Mouse (Mus musculus) heart, embryonic 10.5 days (tissue): ENCODE measurements at regions not wholly inside any gene's neighbourhood (a gene's known extent, or its start where the extent isn't known, plus 50 kb on each side); places are given as distances from the start of the nearest gene placed in this dataset.

ENCODE experiments used
- DNase-seq: peaks from one replicate; pipeline ENCODE4 v3.0.0-alpha.2; 2017; ENCODE audit warnings: low spot score
- H3K27ac ChIP-seq: fragments of 300-500 bp; sonication (generic); 2 replicates; pipeline ENCODE4 v1.5.1; 2016; ENCODE audit warnings: mild to moderate bottlenecking
- H3K27me3 ChIP-seq: fragments of 300-500 bp; sonication (generic); 2 replicates; pipeline ENCODE4 v1.6.1; 2016; ENCODE audit warnings: mild to moderate bottlenecking; ENCODE audit not compliant: poor library complexity, insufficient read depth, severe bottlenecking
- H3K36me3 ChIP-seq: fragments of 300-500 bp; sonication (generic); 2 replicates; pipeline ENCODE4 v1.6.1; 2016; ENCODE audit warnings: mild to moderate bottlenecking, moderate library complexity
- H3K4me1 ChIP-seq: fragments of 300-500 bp; sonication (generic); 2 replicates; pipeline ENCODE4 v1.6.1; 2016; ENCODE audit warnings: mild to moderate bottlenecking
- H3K4me3 ChIP-seq: fragments of 300-500 bp; sonication (generic); 2 replicates; pipeline ENCODE4 v1.5.1; 2016; ENCODE audit warnings: mild to moderate bottlenecking, moderate library complexity
- H3K9me3 ChIP-seq: fragments of 300-500 bp; sonication (generic); 2 replicates; pipeline ENCODE4 v1.6.1; 2016; ENCODE audit warnings: mild to moderate bottlenecking, moderate library complexity
- WGBS: fragments of 180-500 bp; shearing (Covaris S2); methylation state at CpG from one replicate; pipeline ENCODE4 v1.1.7; 2016; 5-methylcytosine and 5-hydroxymethylcytosine counted together

DNA sequence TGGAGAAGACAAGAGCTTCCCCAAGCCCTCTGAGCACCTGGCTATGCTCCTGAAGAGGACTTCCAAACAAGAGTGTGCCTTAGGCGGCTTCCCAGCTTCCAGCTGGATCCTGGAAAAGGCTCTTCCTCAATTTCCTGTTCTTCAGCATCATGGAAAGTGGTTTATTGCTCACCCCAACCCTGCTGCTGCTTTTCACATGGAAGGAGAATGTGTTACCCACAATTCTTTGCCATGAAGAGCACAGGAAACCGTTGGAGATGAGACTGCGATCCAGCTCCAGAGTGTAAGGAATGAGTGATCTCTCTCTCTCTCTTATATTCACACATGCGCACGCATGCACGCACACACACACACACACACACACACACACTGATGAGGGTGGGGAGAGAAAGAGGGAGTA is 150.6 kb upstream of the Gm5148 start:
- Histone ChIP-seq H3K9me3 (no peaks in the 10 kb centered on the region), H3K4me1 (peaks cover 24% of the 10 kb centered on the region), H3K27ac (peak overlapping the region; percentile 83), H3K36me3 (no peaks in the 10 kb centered on the region), H3K27me3 (no peaks in the 10 kb centered on the region), H3K4me3 (no peak overlapping the region)
- no peak for DNase-seq
- WGBS, result 83% methylated on average over 6 of the region's 6 CpGs

DNA sequence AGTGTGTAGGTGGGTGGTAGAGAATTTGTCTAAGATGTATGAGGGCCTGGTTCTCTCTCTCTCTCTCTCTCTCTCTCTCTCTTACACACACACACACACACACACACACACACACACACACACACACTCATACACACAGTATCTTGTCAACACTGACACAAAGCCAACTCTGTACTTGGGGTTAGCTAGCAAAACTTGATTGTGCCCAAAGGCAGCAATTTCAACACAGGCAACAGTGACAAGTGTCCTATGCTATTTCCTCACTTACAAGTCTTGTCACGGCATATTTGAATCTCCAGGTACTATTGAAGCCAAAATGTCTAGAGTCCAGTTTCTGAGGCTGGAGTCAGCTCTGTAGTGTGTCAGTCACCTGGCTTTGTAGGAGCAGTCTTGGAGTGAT is 150.1 kb upstream of the Gm5148 start:
- WGBS, result 94% methylated on average over 1 of the region's 1 CpGs
- Histone ChIP-seq H3K27me3 (no peaks in the 10 kb centered on the region), H3K4me3 (no peak overlapping the region), H3K36me3 (no peaks in the 10 kb centered on the region), H3K4me1 (peaks cover 24% of the 10 kb centered on the region), H3K9me3 (no peaks in the 10 kb centered on the region), H3K27ac (peak overlapping the region; percentile 83)
- no peak for DNase-seq

DNA sequence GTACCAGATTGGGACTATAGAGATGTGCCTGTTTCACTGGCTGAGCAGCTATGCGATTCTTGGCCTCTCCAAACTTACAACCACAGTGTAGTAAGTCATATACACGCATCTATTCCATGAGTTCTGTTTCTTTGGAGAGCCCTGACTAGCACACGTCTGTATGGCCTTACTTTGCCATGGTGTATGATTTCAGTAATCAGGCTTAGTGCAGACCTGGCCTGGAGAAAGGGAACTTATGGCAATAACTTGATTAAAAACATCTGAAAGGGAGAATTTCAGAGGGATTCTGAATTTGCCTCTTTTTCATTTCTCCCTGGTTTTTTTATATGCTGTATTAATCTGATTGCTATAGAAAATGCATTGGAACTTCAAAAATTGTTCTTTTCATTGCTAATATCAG is 148.0 kb upstream of the Gm5148 start:
- WGBS, result 83% methylated on average over 3 of the region's 3 CpGs
- Histone ChIP-seq H3K27ac (no peak overlapping the region), H3K36me3 (no peaks in the 10 kb centered on the region), H3K27me3 (no peaks in the 10 kb centered on the region), H3K9me3 (no peaks in the 10 kb centered on the region), H3K4me1 (peaks cover 20% of the 10 kb centered on the region), H3K4me3 (no peak overlapping the region)
- no peak for DNase-seq

DNA sequence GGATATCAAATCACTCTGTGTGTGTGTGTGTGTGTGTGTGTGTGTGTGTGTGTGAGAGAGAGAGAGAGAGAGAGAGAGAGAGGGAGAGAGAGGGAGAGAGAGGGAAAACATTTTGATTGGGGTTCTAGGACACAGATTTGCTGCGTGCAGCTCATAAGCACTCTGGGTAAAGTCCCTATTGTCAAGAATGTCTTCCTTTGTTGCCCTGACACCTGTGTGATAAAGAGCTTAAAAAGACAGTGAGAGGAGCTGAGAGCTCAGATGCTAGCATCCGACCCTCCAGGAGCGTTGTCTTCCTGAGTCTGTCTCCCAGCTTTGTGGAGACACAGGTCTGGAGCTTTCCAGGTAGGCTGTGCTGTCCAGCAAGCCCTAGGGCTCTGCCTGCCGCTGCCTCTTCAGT is 146.8 kb upstream of the Gm5148 start:
- no peak overlapping the region for H3K4me3 ChIP-seq
- 59% methylated on average over 4 of the region's 4 CpGs for WGBS
- peaks cover 16% of the 10 kb centered on the region for H3K4me1 ChIP-seq
- no peaks in the 10 kb centered on the region for H3K36me3 ChIP-seq
- no peak for DNase-seq
- no peaks in the 10 kb centered on the region for H3K27me3 ChIP-seq
- H3K27ac ChIP-seq, result no peak overlapping the region
- no peaks in the 10 kb centered on the region for H3K9me3 ChIP-seq

DNA sequence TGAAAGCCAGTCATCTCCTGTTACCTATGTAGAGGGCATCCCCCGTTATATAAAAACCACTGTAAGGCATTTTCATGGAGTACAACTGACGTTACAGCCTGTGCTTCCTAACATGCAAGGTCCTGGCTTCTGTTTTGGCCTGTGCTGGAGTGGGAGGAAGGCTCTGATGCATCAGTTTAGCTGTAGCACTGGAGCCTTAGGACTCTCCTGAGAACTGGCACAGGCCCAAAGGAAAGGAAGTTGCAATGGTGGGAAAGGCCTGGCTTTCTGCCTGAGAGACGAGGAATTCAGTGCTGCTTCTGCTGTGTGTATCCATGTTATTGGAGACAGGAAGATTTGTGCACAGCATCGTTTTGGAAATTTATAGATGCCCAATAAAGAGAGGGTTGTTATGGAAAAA is 144.2 kb upstream of the Gm5148 start:
- Histone ChIP-seq H3K4me3 (no peak overlapping the region), H3K27me3 (no peaks in the 10 kb centered on the region), H3K36me3 (no peaks in the 10 kb centered on the region), H3K9me3 (no peaks in the 10 kb centered on the region), H3K4me1 (no peaks in the 10 kb centered on the region), H3K27ac (no peak overlapping the region)
- WGBS, result 72% methylated on average over 4 of the region's 4 CpGs
- no peak for DNase-seq

DNA sequence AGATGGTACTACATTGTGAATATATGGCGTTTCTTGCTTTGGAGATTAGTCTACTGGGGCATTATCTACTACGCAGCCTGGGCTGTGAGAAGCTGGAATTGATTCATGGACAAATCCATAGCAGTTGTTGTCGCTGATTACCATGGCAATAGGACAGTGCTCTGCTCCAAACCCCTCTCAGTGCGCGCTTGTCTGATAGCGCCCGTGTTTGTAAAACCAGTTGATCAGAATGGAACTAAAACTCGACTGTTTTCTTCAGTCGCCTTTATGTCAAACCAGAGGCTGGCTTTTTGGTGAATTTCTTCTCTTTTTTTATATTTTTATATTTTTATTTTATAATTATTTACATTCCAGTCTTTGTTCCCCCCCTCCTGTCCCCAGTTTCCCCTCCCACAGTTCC is 138.5 kb upstream of the Gm5148 start:
- H3K27me3 ChIP-seq, result no peaks in the 10 kb centered on the region
- 86% methylated on average over 9 of the region's 9 CpGs for WGBS
- peaks cover 9% of the 10 kb centered on the region for H3K4me1 ChIP-seq
- H3K36me3 ChIP-seq, result no peaks in the 10 kb centered on the region
- no peak for DNase-seq
- no peak overlapping the region for H3K27ac ChIP-seq
- H3K9me3 ChIP-seq, result no peaks in the 10 kb centered on the region
- no peak overlapping the region for H3K4me3 ChIP-seq

DNA sequence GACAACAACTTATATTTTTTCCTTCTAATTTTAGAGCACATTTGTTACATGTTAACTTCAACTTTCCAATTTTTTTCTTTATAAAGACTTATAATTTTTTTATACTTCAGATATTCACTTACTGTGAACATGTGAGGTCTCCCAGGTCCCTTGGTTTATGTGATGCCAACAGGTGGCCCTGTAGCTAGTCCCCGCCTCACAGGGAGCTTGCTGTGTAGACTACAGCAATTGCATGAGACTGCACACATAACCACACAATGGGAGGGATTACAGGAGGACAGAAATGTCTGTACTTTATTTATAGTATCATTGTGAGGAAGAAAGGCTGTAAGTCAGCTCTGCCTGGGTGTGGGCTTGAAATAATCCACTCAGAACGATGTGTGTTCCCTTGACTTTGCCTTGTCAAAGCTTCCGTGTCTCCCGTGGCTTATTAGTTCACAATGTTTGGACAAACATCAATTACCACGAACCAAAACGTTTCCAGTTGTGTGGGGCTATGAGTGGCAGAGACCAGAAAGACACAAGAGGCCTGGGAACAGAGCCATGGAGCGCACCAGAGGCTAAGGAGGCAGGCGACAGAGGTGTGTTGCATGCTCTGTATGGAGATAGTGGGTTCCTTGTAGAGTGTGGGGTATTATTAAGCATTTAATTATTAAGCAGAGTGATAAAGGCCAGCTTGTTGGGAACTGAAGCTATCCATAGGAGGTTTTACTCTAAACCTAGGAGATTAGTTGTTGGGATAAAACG is 136.6 kb upstream of the Gm5148 start:
- Histone ChIP-seq H3K4me3 (no peak overlapping the region), H3K36me3 (no peaks in the 10 kb centered on the region), H3K9me3 (no peaks in the 10 kb centered on the region), H3K4me1 (peaks cover 9% of the 10 kb centered on the region), H3K27me3 (no peaks in the 10 kb centered on the region), H3K27ac (no peak overlapping the region)
- DNase-seq, result no peak
- WGBS, result 74% methylated on average over 9 of the region's 9 CpGs

DNA sequence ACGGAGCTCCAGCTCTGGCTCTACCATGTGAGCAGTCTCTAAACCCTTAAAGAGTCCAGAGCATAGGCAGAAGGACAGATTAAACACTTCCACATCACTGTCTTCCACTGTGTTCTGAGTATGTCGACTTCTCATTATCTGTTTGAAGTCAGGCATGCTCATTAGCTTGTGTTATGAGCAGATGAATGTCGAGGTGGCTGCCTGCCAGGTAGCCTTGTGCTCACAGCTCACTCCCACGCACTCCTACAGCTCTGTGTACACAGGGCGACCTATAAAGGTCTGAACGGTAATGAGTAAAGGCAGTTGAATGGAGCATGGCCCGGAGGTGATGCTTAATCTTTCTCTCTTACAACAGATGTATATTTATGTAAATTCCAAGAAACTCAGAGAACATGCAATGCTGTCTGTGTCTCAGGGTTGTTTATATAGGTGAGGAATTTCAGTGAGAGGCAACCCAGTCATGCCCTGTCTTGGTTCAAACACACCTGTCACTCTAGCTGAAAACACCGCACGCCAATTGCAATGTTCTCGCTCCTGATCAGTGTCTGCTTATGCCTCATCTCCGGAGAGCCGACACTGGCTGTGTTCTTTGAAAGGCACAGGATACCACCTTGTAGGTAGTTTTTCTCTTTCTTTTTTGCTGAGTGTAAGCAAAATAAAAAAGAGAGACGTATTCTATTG is 135.9 kb upstream of the Gm5148 start:
- DNase-seq, result no peak
- Histone ChIP-seq H3K36me3 (no peaks in the 10 kb centered on the region), H3K9me3 (no peaks in the 10 kb centered on the region), H3K27me3 (no peaks in the 10 kb centered on the region), H3K4me3 (no peak overlapping the region), H3K4me1 (peaks cover 9% of the 10 kb centered on the region), H3K27ac (no peak overlapping the region)
- WGBS, result 62% methylated on average over 13 of the region's 13 CpGs

DNA sequence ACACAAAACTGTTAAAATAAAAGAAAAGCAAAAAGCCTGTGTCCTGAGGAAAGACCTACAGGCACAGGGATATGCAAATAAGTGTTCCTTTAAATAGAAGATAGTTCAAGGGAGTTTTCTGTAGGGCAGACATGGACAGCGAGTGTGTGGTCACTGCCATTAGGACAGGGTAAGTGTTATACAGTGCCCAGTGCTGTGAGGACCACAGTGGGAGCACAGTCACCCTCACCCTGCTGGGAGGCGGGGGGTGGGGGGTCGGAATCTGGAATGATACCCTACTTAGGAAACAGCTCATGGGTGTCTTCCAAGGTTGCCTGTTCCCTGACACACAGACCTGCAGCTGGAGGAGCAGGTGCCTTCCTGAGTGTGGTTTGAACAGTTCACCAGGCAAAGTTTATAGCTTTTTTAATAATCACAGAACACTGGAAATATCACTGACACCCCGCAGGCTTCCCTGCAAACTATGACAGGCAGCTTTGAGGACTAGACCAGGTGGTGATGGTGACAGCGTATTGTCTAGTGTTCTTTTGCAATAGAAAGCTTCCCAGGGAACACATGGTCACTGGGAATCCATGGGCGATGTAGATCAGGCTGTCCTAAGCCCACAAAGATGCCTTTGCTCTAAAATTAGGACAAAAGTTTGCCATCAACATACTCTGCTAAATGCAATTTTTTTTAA is 134.5 kb upstream of the Gm5148 start:
- no peak overlapping the region for H3K27ac ChIP-seq
- H3K36me3 ChIP-seq, result no peaks in the 10 kb centered on the region
- H3K4me3 ChIP-seq, result no peak overlapping the region
- no peaks in the 10 kb centered on the region for H3K27me3 ChIP-seq
- WGBS, result 77% methylated on average over 6 of the region's 6 CpGs
- H3K9me3 ChIP-seq, result no peaks in the 10 kb centered on the region
- DNase-seq, result no peak
- peaks cover 9% of the 10 kb centered on the region for H3K4me1 ChIP-seq

DNA sequence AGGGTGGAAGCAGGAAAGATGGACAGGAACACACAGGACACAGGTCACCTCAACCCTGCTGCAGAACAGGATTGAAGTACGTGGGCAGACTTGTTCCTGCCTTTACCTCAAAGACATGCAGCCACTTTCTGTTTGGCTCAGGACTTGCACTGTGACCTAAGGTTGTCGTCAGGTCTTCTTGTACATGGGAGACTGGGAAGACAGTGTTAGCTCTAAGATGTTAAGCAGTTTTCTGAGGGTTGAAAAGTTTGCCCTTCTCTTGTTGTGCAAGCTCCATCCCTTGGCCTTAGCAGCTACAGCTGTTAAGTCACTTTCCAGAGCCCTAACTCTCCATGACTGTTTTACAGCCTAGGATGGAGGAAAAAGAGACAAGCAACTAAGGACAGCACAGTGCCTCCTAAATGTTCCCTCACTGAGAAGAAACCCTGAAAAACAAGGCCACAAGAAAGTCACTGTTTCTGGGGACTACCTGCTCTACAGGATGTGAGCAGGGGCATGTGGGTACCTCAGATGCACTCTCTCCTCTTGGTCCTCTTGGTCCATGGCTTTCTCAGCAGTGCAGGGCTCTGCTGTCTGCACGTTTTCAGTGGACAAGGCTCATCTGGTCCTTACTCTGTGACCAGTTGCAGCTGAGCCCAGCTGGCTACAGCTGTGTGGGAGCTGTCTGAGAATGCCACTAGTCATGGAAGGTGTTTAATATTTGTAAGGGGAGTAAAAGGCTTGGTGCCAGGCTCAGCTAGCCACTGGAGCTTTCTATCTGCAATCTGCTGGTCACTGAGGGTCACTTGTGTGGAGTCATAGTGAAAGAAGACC is 122.1 kb upstream of the Gm5148 start:
- Histone ChIP-seq H3K27me3 (no peaks in the 10 kb centered on the region), H3K36me3 (no peaks in the 10 kb centered on the region), H3K27ac (0 out of 2 replicates have a peak overlapping the region, but pooled peaks have one; percentile 5), H3K4me3 (no peak overlapping the region), H3K9me3 (no peaks in the 10 kb centered on the region), H3K4me1 (0 out of 2 replicates have a peak, but pooled peaks cover 10% of the 10 kb centered on the region)
- WGBS, result 57% methylated on average over 3 of the region's 3 CpGs
- DNase-seq, result no peak

DNA sequence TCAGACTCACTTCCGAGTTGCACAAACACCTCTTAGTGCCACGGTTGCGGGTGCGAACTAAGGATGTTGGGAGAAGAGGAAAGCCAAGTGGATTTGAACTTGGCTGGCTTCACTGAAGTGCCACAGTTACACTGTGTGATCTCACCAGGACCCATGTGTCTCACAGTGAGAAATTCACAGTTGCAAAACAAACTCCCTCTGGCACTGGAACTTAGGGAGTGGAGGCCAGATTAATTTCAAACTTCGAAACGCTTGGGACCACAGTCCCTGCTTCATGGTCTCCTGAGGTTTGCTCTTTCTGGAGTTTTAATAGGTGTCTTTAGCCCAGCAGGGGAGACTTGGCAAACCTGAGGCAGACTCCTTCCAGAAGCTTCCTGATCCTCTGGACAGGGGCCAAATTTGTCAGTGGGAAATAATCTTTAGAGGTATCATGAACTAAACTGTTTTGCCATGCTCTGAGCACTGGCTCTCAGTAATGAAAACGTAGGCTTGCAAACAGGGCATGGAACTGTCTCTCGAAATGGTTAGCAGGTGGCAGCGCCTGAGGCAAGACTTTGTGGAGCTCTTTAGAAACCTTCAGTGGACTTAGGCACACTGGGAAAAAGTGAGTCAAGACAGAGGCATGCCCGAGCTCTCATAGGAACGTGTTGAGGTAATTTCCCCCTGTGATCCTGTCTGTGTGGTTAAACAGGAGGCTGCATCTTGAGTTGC is 121.2 kb upstream of the Gm5148 start:
- Histone ChIP-seq H3K9me3 (no peaks in the 10 kb centered on the region), H3K27me3 (no peaks in the 10 kb centered on the region), H3K36me3 (no peaks in the 10 kb centered on the region), H3K4me3 (no peak overlapping the region), H3K4me1 (0 out of 2 replicates have a peak, but pooled peaks cover 10% of the 10 kb centered on the region), H3K27ac (no peak overlapping the region)
- DNase-seq, result no peak
- 84% methylated on average over 11 of the region's 11 CpGs for WGBS

DNA sequence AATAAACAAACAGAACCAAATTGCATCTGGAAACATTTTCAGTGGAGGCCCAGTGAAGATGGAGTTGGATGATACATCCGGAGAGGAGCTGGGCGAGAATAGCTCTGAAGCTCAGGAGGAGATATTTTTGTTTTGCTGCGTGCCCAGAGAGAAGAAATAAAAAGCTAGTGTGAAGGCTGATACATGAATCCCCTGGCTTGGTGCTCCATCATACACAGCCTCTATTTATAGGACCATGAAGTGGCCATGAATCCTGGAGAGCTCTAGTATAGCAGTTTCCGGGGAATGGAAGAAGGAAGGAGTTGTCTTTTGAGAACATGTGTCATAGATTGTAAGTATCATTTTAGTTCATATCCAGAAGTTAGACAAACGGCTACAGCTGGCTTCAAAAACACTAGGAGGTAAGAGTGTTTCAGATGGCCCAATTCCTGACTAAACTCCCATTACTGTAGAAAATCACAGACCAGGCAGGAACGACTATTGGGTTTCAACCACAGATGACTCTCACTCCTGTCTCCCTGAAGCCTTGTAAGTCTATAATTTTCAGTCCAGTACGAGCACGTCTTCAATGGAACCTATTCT is 120.5 kb upstream of the Gm5148 start:
- Histone ChIP-seq H3K27ac (no peak overlapping the region), H3K9me3 (no peaks in the 10 kb centered on the region), H3K4me3 (no peak overlapping the region), H3K27me3 (no peaks in the 10 kb centered on the region), H3K4me1 (0 out of 2 replicates have a peak, but pooled peaks cover 10% of the 10 kb centered on the region), H3K36me3 (no peaks in the 10 kb centered on the region)
- 74% methylated on average over 8 of the region's 8 CpGs for WGBS
- DNase-seq, result no peak
